Mouse (Mus musculus) embryo, embryonic 11 days (tissue): ENCODE measurements around the gene Unc5c.

ENCODE experiments used
- DNase-seq: peaks from one replicate; pipeline ENCODE4 v3.0.0-alpha.2; 2015

Gene Unc5c

DNA sequence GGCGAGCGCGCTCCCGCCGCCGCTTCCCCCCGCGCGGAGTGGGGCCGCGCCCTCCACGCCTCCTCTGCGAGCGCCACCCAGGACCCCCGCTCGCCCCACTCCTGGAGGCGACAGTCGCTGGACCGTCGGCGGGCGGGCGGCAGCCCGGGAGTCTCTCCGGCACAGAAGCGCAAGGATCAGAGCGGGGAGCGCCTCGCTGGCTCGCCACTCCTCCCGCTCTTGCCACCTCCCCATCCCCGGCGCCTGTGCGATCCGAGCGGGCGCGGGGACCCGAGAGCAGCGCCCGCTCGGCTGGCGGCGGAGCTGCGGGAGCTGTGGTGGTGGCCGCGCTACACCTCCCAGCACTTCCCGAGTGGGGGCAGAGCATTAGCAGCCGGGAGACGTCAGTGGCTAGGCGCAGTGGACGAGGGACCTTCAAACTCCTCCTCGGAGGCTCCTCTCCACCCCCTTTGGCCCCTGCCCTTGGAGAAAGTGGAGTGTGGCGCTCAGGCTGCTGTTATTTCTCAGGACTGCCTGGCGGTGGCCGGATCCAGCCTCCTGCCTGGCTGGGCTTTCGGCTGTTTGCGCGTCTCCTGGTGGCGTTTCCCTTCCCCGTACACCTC is at the start of gene Unc5c:
Gene Unc5c, plus strand, starts transcription at position 113 of the 602 bp plus-strand sequence.
- peak; percentile 85 for DNase-seq

DNA sequence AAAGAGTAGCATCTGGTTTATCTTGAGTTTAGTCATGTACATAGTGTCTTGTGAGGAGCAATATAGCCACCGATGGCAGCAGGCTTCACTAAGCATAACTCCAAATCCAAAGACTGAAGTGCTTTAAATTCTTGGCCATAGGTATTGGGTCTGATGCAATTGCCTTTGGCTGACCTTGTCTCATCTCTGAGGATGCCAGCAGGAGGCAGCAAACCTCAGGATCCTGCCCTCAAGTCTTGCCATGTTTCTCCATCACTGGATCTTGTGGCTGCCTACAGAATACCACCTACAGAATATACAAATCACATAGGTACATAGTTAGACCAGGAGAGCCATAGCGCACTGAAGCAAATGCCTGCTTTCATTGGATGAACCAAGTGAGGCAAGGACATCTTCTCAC is 7.5 kb upstream of the Unc5c start:
- peak; percentile 19 for DNase-seq

DNA sequence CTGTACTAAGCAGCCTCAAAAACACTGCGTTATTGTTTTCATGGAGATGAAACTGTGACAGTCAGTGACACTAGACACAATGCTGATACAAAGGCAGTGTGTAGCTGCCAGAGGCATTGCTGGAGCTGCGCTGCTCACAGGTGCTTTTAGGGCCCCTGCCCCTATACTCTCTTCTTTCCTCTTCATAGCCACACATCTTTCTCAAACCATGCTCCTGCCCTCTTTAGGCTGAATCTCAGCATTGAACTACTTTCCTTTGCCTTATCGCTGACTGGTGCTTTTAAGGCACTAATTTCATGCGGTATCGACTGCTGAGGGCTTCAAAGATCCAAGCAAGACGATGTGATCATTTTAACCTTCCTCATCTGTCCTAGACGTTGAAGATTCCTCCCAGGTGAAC is 2.5 kb upstream of the Unc5c start:
- DNase-seq, result no peak

- DNase-seq, result peak; percentile 88
These were observed 319 bp upstream of the Unc5c start for GRCm38 (mm10) chr3:141464691-141465103.

DNA sequence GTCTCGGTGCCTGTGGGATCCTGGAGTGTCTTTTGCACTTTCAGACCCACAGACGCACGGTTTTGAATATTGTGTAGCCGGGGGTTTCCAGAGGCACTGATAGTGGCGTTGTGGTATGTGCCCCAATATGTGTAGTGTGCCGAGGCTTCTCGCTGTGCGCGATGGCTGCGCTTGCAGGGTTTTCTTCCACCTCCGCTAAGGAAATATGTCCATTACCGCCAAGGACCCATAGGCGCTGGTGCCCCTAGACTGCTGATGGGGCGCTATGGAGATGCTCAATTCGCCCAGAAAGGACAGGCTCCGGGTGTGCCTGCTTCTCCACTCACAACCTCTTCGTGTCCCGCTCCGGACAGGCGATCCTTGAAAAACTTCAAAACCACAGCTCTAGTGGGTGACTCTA is 1.0 kb downstream of the Unc5c start:
- peak; percentile 55 for DNase-seq

GRCm38 (mm10) chr3:141466727-141467335 is 1.8 kb downstream of the Unc5c start:
- peak; percentile 39 for DNase-seq

DNA sequence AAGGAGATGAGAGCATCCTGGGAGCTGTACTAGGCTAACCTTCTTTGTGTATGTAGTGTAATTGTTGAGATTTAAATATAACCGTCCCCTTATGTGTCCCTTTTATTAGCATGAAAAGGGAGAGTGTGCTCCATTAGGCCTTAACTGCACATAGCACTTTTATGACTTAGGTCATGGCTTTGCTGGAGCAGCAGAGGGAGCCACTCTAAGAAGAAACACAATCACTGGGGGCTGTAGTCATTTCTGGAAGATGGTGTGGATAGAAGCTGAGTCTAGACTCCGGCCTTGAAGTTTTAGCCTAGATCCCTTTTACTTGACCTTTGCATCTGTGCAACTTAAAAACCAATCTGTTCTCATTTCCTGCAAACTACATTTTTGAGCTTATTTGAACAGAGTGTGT is 4.3 kb downstream of the Unc5c start:
- DNase-seq, result peak; percentile 50

- DNase-seq, result no peak
These were observed 8.2 kb downstream of the Unc5c start for GRCm38 (mm10) chr3:141473205-141473604.

- no peak for DNase-seq
These were observed 10.4 kb downstream of the Unc5c start for GRCm38 (mm10) chr3:141475389-141475788.

DNA sequence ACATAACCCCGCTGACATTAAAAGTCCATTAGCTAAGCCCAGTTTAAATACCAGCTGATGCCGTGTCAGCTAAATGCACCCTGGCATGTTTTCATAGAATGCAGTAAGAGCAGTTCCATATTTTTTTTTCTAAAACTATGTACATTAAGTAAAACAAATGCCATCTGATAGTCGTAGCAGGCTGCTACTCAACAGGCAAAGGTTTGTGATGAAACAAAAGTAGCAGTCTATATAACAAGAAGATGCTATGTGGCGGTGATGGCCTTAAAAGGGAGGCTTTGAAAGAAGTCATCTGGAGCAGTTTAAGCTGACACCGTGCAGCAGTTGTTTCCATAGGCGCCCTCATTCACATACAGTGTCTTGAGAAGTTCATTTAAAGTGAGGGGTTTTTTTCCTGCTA is 10.9 kb downstream of the Unc5c start:
- peak; percentile 44 for DNase-seq

DNA sequence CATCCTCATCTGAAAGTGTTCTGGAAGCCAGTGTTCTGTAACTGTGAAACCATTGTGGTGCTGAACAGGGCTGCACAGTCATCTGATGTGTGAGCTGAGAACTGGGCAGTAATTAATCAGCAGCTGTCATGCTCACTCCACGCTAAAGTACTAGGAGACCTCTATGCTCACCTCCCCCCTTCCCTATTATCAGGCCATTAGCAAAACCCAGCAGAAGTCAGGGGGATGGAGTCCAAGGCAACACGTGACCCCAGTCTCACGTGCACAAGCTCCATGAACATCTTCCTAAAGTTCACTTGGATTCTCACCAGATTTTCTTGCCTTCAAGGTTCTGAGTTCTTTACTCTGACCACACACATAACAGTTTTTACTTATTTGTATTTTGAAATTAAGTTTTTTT is 11.7 kb downstream of the Unc5c start:
- DNase-seq, result peak; percentile 66

DNA sequence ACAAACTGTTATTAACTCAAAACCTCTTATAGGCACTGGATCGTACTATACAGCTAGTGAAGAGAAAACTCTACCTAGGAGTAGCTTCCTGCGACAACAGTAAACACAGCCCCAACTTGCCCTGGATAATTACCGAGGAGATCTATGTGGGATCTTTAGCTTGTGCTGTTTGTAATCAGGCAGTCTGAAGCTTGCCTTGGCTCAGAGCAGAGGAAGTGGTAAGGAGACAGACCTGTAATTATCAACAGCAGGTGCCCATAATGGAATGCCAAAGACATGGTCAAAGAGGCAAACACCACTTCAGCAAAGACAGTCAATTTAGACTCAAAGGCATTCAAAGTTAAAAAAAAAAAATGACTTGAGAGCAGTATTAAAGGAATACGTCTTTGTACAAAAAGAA is 17.4 kb downstream of the Unc5c start:
- DNase-seq, result no peak

DNA sequence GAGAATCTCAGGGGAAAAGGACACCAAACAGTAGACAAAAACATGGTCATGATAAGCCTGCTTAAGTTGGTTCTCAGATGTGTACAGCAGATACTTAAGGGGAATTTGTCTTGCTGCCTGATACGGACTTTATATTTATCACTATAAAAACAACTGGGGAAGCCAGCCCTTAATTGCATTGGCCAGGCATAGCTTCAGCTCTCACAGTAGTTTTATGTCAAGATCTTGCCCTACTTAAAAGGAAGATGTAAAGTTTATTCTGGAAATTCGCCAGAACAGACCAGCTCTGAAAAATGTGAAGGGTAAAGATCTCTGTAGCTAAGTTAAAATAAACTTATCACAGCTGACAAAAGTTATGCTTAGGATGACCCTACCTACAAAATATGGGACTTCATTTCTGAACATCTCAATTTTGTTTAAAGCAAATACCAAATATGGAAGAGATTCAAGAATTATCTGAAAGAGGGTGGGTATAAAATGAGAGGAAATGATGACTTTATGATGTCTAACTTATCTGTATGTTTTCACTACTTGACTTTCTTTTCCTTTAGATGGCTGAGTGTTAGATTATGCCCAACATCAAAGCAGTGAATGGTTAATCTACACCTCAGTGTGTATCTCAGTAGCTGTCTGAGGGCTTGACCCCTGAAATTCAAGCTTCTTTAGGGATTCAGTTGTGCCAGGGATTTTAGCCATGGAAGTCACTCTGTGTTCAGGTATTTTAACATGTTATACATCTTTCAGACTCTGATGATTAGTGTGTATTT is 18.8 kb downstream of the Unc5c start:
- no peak for DNase-seq

GRCm38 (mm10) chr3:141485218-141485617 is 20.2 kb downstream of the Unc5c start:
- no peak for DNase-seq

GRCm38 (mm10) chr3:141490647-141491046 is 25.6 kb downstream of the Unc5c start:
- DNase-seq, result no peak

DNA sequence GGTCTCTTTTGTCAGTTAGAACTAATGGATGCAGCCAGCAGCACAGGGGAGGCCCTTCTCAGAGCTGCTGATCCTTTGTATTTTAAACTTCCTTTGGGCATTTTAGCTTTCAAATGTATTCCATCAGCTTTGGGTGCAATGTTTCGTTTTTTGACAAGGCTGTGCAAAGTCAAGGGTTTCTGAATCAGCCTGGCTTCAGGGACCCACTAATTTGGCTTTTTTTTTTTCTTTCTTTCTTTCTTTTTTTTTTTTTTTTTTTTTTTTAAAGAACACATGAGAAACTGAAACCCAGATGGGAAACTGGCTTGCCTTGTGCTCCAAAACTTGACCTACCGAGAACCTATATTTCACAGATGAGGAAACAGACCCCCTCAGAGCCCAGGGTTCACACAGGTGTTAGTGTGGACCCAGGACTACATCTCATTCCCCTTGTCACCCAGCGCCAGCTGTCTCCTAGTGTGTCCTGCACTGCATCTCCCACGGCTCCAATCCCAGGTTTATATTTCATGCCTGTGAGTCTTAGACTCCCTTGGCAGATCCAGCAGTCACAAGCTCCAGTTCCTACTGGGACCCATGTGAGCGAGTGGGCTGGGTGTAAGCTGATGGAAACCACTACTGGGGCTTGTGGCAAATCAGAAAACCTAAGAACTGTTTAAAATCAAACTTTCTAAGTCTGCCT is 26.4 kb downstream of the Unc5c start:
- peak; percentile 62 for DNase-seq

GRCm38 (mm10) chr3:141491951-141492310 is 26.9 kb downstream of the Unc5c start:
- peak; percentile 51 for DNase-seq

DNA sequence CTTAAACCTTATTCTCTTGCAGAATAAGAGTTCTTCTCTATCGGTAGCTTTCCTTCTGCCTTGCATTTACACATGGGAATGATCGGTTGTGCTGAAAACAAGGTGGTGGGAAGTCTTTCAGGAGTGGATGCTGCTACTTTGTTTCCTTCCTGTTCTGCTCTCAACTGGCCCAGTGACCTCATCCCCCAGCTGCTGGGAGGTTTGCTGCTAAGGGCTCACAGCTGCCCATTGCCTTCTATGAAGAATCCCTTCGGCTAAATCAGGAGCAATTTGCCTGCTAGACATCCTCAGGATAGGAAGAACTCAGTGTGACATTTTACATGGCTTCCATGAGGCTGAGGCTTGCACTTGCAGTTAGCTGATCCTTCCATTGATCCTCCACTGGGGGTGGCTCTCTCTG is 28.0 kb downstream of the Unc5c start:
- peak; percentile 43 for DNase-seq

- no peak for DNase-seq
These were observed 33.5 kb downstream of the Unc5c start for GRCm38 (mm10) chr3:141498348-141499056.

- no peak for DNase-seq
These were observed 37.0 kb downstream of the Unc5c start for GRCm38 (mm10) chr3:141501845-141502505.

DNA sequence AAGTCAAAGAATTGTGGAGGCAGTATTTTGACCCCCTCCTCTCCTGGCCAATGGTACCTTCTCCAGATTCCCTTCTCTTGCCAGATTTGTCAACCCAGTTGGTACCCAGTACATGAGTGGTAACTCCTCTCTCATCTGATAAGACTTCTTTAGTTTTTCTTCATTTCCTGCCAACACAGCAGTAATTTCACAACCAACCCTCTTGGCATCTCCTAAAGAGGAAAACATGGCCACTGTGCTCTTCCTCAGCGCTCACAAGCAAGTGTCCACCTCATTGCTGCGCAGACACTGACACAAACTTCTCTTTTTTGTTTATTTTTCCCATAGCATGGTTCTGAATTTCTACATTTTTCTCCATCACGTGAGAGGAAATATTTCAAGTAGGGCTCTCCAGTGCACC is 38.3 kb downstream of the Unc5c start:
- DNase-seq, result no peak

DNA sequence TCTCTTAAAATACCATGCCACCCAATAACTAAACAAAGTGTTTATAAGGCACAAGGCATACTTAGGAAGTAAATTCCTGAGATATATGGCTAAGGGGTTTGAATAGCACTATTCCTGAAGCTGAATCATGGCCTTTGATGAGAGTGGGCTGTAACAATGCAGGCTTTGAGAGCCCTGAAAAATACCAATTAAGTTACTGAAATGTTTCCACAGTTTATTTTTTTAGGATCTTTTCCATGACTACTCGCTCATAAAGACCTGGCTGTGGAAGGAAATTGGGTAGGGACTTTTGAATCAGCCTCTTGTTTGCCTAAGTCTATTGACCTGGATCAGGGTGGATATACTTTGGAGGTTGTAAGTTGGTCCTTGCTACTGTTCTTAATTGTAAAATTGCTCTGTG is 44.8 kb downstream of the Unc5c start:
- peak; percentile 30 for DNase-seq
